Mouse (Mus musculus) midbrain, embryonic 12.5 days (tissue): ENCODE results near the gene Cst12. TPM values are rescaled to one million over a fixed set of nuclear protein-coding genes. Genes with fewer than 3 reads are reported as not detected.
"Not testable (repeated sequence)": the region's sequence is repeated elsewhere in the genome, so short reads cannot be mapped to it uniquely, and the experiment has no call there.

Experiments used
- ATAC-seq: fragments of 200-750 bp; cut with Nextera tagmentation; 2 replicates; pipeline ENCODE4 v1.8.0; 2017; ENCODE audit warnings: low read depth, moderate TSS enrichment, moderate library complexity; ENCODE audit not compliant: low FRiP score
- H3K27ac ChIP-seq: fragments of 300-500 bp; sonication (generic); replicated peaks from 2 replicates; pipeline ENCODE4 v1.5.1; 2016; ENCODE audit warnings: mild to moderate bottlenecking
- H3K27me3 ChIP-seq: fragments of 300-500 bp; sonication (generic); 2 replicates; pipeline ENCODE4 v1.6.1; 2016; ENCODE audit warnings: mild to moderate bottlenecking
- H3K36me3 ChIP-seq: fragments of 300-500 bp; sonication (generic); 2 replicates; pipeline ENCODE4 v1.6.1; 2016
- H3K4me1 ChIP-seq: fragments of 300-500 bp; sonication (generic); 2 replicates; pipeline ENCODE4 v1.6.1; 2016
- H3K4me2 ChIP-seq: fragments of 300-500 bp; sonication (generic); replicated peaks from 2 replicates; pipeline ENCODE4 v1.6.1; 2016; ENCODE audit warnings: mild to moderate bottlenecking, moderate library complexity
- H3K4me3 ChIP-seq: fragments of 300-500 bp; sonication (generic); 2 replicates; pipeline ENCODE4 v1.5.1; 2016; ENCODE audit warnings: mild to moderate bottlenecking
- H3K9ac ChIP-seq: fragments of 300-500 bp; sonication (generic); replicated peaks from 2 replicates; pipeline ENCODE4 v1.6.1; 2016; ENCODE audit warnings: mild to moderate bottlenecking, moderate library complexity
- H3K9me3 ChIP-seq: fragments of 300-500 bp; sonication (generic); 2 replicates; pipeline ENCODE4 v1.6.1; 2016; ENCODE audit warnings: mild to moderate bottlenecking
- WGBS: fragments of 180-500 bp; shearing (Covaris S2); methylation state at CpG from one replicate; pipeline ENCODE4 v1.1.7; 2016; 5-methylcytosine and 5-hydroxymethylcytosine counted together
- polyA plus RNA-seq: library from polyadenylated mRNA; unstranded; fragments of >200 nt; fragmentation: Nextera tagmentation; extraction: Ambion mirVana; gene quantifications from 2 replicates; pipeline ENCODE4 v1.2.1, GENCODE M21; 2016

Cst12 gene
- polyA plus RNA-seq, result not detected in 2 replicates

DNA sequence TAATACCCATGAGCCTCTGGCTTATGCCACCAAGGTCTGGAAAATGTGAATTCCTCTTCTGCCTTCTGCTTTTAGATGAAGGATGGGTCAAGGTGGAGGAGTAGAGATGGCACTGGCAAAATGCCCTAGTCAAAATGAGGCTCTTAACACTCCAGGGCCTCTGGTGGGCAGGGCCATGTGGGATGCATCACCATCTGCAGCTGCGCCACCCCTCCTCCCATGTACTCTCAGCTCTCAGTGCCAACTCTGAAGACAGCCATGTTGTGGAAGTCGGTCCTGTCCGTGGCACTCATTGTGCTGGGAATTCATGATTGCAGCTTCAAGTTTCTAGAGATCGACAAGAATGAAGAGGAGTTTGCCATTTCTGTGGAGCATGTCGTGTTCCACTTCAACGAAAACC, at the start of gene Cst12:
TSS of gene Cst12 (plus strand) at position 220 of the 400 bp plus-strand sequence.
- Histone ChIP-seq H3K9ac (no peak within 1 kb of the TSS), H3K27ac (no peak within 1 kb of the TSS), H3K9me3 (no peaks in the 10 kb centered on the region), H3K27me3 (no peaks in the 10 kb centered on the region), H3K4me2 (no peak within 1 kb of the TSS), H3K4me3 (no peak within 1 kb of the TSS), H3K4me1 (no peaks in the 10 kb centered on the region), H3K36me3 (no peaks in the 10 kb centered on the region)
- no peak for ATAC-seq
- 90% methylated on average over 6 of the region's 6 CpGs for WGBS

DNA sequence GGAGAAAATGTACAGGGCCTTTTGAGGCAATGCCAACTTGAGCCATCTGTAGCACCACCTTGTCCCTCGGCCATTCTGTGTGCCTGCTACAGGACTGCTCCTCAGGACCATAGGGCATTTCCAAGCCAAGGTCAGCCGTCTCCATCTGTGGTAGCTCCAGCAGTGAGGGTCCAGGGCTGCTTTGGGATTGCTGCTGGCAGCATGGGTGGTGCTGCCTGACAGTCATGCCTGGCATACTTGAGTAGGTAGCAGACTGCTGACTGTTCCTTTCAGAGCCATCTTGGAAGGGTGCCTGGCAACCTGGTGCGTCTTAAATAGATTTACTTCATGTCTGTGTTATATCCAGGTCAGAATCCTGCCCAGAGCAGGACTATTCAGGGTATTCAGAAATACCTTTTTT, 46.2 kb upstream of the Cst12 start:
- no peak for ATAC-seq
- Histone ChIP-seq H3K9me3 (no peaks in the 10 kb centered on the region), H3K4me1 (no peaks in the 10 kb centered on the region), H3K36me3 (no peaks in the 10 kb centered on the region), H3K4me2 (no peak overlapping the region), H3K9ac (no peak overlapping the region), H3K27me3 (no peaks in the 10 kb centered on the region), H3K27ac (no peak overlapping the region), H3K4me3 (no peak overlapping the region)
- 80% methylated on average over 3 of the region's 3 CpGs for WGBS

DNA sequence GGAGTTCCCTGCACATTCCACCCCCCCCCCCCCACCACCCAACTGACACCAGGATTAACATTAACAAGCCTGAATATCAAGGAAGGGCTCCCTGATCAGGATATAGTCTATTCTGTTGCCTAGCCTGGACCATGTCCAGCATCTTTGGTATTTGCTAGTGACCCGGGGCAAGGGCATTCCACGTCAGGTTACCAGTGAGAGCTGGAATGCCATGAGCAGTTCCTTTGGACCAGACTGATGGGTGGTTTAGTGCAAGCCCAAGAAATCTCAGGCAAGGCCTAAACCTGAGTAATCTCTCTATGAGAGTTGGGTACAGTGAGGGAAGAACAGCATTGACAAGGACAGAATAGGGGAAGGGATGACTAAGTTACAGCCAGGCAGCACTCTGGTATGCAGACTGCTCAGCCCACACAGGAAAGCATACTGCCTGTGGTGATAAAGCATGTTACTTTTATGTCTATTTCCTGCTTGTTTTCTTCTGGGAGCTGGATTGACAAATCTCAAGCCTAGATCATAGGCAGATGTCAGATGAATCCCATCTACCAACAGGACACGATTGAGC, 45.2 kb upstream of the Cst12 start:
- ATAC-seq, result no peak
- H3K9ac ChIP-seq, result no peak overlapping the region
- no peaks in the 10 kb centered on the region for H3K4me1 ChIP-seq
- H3K36me3 ChIP-seq, result no peaks in the 10 kb centered on the region
- no peak overlapping the region for H3K4me3 ChIP-seq
- WGBS, result 85% methylated on average over 3 of the region's 3 CpGs
- no peak overlapping the region for H3K27ac ChIP-seq
- H3K9me3 ChIP-seq, result no peaks in the 10 kb centered on the region
- no peak overlapping the region for H3K4me2 ChIP-seq
- H3K27me3 ChIP-seq, result no peaks in the 10 kb centered on the region

DNA sequence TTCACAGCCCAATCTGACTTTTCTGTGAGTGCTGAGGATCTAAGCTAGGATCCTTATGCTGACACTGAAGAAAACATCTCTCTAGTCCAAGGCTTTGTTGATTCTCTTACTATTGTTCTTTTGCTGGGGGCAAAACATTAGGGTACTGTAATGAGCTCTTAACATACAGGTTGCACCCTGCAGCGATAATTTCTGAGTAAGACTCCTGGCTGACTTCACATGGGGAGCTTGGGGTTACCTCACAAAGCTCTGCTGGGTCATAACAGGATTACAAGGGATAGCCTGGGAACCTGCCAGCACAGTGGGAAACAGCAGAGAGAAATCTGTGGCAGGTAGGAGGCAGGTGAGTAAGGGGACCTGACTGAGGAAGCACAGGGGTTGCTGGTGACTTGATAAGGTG, 39.1 kb upstream of the Cst12 start, which contains the start of gene Cstl1:
TSS of gene Cstl1 (plus strand) at position 301 of the 400 bp plus-strand sequence.
- Histone ChIP-seq H3K9me3 (no peaks in the 10 kb centered on the region), H3K4me2 (no peak within 1 kb of the TSS), H3K27ac (no peak within 1 kb of the TSS), H3K27me3 (no peaks in the 10 kb centered on the region), H3K9ac (no peak within 1 kb of the TSS), H3K4me3 (no peak within 1 kb of the TSS), H3K4me1 (no peaks in the 10 kb centered on the region), H3K36me3 (no peaks in the 10 kb centered on the region)
- no peak for ATAC-seq
- 71% methylated on average over 1 of the region's 1 CpGs for WGBS

DNA sequence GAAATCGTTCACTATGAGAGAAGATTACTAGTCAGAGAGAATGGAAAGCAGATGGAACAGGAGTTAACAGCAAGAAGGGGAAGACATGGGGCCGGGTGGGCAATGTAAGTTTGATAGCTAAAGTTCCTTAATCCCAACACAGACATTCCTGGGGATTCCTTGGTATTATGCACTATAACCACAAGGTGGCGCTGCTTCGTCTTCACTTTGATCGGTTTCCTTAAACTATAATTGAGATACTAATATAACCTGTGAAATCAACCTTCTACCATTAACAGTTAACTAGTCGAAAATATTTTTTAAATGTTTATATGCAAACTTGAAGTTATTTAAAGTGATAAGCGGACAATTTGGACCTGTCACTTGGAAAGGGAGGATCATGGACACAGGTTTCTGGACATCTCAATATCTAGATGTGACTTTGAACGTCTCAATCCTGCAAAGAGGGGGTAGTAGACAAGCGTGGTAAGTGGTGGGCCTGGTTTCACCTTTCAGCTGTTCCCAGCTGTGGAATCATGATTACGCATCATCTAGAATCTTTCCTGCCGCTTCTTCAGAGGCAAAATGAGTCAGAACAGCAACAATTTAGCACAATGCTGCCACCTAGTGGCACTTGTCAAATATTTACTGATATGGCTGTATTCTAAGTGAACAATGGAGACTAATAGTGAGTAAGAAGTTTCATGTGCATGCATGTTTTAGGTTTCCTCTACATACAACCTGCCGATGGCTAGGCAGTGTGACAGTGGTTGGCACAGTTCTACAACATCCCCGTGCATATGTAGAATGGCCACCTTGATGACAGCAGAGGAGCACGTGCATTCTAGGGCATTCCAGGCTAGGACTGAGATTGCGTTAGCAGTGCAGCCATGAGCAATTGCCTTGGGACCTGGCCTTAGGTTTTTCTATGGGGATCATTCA, 37.0 kb upstream of the Cst12 start:
- no peak overlapping the region for H3K9ac ChIP-seq
- peak; percentile 78 for ATAC-seq
- no peaks in the 10 kb centered on the region for H3K36me3 ChIP-seq
- 18% methylated on average over 15 of the region's 15 CpGs for WGBS
- H3K9me3 ChIP-seq, result no peaks in the 10 kb centered on the region
- H3K27ac ChIP-seq, result no peak overlapping the region
- H3K4me2 ChIP-seq, result peak overlapping the region; percentile 53
- H3K4me3 ChIP-seq, result peak overlapping the region; percentile 32
- H3K27me3 ChIP-seq, result no peaks in the 10 kb centered on the region
- no peaks in the 10 kb centered on the region for H3K4me1 ChIP-seq

DNA sequence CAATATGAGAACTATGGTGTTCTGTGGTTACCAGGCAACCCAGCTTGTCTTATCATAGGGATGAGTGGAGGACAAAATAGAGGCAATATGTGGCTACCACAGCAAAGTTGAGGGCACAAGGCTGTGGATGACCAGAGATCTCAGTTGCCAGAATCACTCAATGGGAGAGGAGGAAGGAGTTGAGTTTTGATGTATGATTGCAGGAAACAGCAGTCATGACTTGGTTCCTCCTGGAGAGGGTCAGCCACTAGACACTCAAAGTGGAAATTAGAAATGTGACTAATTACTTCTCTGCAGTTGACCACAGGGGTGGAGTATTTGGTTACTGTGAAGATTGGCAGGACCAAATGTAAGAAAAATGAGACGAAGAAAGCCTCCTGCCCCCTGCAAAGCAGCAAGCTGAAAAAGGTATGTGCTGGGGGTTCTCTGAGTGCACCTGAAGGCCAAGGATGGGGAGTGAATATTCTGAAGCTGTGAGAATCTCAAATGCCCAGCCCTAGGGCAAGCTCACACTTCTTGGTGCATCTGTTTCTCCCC, 34.8 kb upstream of the Cst12 start:
- no peak overlapping the region for H3K4me2 ChIP-seq
- H3K4me3 ChIP-seq, result no peak overlapping the region
- no peaks in the 10 kb centered on the region for H3K9me3 ChIP-seq
- no peaks in the 10 kb centered on the region for H3K4me1 ChIP-seq
- H3K9ac ChIP-seq, result no peak overlapping the region
- no peaks in the 10 kb centered on the region for H3K27me3 ChIP-seq
- H3K36me3 ChIP-seq, result no peaks in the 10 kb centered on the region
- no peak overlapping the region for H3K27ac ChIP-seq
- WGBS, result 85% methylated on average over 1 of the region's 1 CpGs
- ATAC-seq, result no peak

DNA sequence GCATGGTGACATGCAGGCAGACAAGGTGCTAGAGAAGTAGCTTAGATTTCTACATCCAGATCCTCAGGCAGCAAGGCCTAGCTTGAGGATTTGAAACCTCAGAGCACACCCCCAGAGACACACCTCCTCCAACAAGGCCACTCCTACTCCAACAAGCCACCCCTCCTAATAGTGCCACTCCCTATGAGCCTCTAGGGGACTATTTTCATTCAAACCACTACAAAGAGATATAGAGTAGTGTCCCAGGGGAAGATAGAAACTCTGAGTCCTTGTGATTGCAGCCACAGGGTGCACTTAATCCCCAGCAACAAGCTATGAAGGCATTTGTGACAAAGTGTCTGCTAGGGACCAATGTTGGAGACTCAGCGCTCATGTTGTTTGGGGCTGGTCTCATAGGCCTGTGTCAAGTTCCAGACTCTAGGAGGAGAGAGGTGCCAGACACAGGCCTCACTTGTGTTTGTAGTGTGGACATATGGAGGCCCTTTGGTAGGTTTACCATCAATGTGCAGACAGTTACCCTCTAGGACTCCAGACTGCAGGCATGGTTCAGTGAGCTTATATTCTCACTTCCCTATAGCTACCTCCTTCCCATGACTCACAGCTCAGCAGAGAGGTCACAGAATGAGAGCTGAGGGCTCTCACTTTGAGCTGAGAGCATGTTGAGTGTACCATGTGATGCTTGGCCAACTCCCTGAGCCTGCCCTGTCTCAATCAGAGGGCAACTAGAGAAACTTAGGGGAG, 25.3 kb upstream of the Cst12 start:
- Histone ChIP-seq H3K27me3 (no peaks in the 10 kb centered on the region), H3K9ac (no peak overlapping the region), H3K27ac (no peak overlapping the region), H3K4me3 (no peak overlapping the region), H3K36me3 (no peaks in the 10 kb centered on the region), H3K9me3 (no peaks in the 10 kb centered on the region), H3K4me2 (no peak overlapping the region), H3K4me1 (no peaks in the 10 kb centered on the region)
- WGBS, result 90% methylated on average over 1 of the region's 1 CpGs
- no peak for ATAC-seq

DNA sequence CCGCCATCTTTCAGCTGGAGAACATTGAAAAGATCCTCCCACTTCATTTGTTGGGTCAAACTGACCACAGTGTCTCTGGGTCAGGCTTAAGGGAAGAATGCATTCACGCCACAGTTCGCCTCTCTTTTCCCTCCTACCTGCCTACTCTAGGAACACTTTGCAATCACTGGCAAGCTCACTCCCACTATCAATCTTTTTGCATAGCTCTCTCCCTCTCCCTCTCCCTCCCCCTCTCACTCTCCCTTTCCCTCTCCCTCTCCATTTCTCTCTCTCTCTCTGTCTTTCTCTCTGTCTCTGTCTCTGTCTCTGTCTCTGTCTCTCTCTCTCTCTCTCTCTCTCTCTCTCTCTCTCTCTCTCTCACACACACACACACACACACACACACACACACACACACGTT, 17.8 kb upstream of the Cst12 start, which contains the start of gene Cst11:
TSS of gene Cst11 (minus strand) at position 101 of the 400 bp plus-strand sequence.
- H3K9me3 ChIP-seq, H3K27me3 ChIP-seq, H3K4me3 ChIP-seq, H3K4me2 ChIP-seq, H3K4me1 ChIP-seq, H3K36me3 ChIP-seq, ATAC-seq, H3K9ac ChIP-seq, H3K27ac ChIP-seq: not testable (repeated sequence)
- 85% methylated on average over 4 of the region's 4 CpGs for WGBS

DNA sequence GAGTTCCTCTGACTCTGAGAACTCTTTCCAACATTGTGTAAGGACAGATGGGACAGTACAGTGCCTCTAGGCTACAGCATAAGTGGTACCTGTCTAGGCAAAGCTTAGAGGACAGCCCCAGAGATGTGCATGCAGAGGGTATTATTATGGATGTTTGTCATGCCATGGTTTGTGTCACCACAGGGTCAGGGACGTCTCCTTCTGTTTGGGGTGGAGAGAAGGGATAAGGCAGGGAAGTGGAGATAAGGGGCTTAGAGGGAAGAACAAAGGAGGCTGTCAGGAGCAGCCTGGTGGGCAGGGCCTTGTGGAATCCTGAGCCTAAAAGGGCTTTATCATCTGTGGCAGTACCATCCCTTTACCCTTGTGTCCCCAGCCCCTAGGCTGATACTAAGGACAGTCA, 7.5 kb upstream of the Cst12 start, which contains the start of gene 8030411F24Rik:
TSS of gene 8030411F24Rik (plus strand) at position 301 of the 400 bp plus-strand sequence.
- Histone ChIP-seq H3K9ac (no peak within 1 kb of the TSS), H3K4me2 (no peak within 1 kb of the TSS), H3K27me3 (no peaks in the 10 kb centered on the region), H3K4me1 (no peaks in the 10 kb centered on the region), H3K27ac (no peak within 1 kb of the TSS), H3K4me3 (no peak within 1 kb of the TSS), H3K9me3 (no peaks in the 10 kb centered on the region), H3K36me3 (no peaks in the 10 kb centered on the region)
- 10% methylated on average over 1 of the region's 1 CpGs for WGBS
- ATAC-seq, result 0 out of 2 replicates have a peak, but pooled peaks have one; percentile 23

DNA sequence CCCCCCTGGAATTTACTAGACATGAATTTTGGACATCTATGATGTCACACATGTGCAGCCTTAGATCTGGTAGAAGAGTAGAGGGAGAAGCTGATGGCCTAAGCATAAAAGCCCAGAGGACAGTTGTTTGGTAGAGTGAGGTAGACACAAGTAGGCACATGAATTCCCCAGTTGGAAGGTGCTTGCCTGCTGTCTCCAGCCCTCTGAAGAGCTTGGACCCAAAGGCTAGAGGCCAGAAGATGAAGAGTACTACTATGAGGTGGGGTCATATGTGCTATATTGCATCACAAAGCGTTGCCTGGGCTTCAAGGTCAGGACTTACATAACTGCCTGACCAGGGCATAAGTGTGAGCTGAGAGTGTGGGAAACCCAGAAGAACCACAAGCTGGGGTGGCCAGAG, 9.3 kb downstream of the Cst12 start, which contains the start of gene Cst8:
TSS of gene Cst8 (plus strand) at position 301 of the 400 bp plus-strand sequence.
- Histone ChIP-seq H3K9me3 (no peaks in the 10 kb centered on the region), H3K4me2 (no peak within 1 kb of the TSS), H3K27ac (no peak within 1 kb of the TSS), H3K36me3 (no peaks in the 10 kb centered on the region), H3K27me3 (no peaks in the 10 kb centered on the region), H3K4me3 (no peak within 1 kb of the TSS), H3K4me1 (no peaks in the 10 kb centered on the region), H3K9ac (no peak within 1 kb of the TSS)
- WGBS, result 93% methylated on average over 1 of the region's 1 CpGs
- ATAC-seq, result no peak

DNA sequence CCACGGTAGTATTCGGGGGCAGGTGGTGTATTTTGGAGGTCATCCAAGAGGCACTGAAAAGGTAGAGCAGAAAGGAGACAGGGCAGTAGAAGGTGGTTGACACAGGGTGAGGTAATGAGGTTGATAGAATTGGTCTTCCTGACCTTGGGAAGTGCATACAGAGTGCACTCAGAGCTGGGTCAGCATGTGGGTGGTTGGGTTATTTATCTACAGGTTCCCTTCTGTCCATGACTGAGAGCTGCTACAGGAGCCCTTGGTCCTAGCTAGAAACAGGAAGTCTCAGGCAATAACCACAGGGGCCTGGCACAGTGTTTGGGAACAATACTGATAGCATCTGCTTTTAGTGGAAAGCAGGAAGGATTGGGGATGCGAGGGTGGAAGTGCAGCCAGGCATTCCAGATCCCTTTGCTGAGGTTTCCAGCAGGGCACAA, 12.3 kb downstream of the Cst12 start:
- Histone ChIP-seq H3K36me3 (no peaks in the 10 kb centered on the region), H3K4me1 (no peaks in the 10 kb centered on the region), H3K9me3 (no peaks in the 10 kb centered on the region), H3K4me2 (no peak overlapping the region), H3K9ac (no peak overlapping the region), H3K4me3 (no peak overlapping the region), H3K27ac (no peak overlapping the region), H3K27me3 (no peaks in the 10 kb centered on the region)
- ATAC-seq, result no peak
- WGBS, result 76% methylated on average over 3 of the region's 3 CpGs
